Mouse (Mus musculus) CH12.LX (cell line): Measurements from ENCODE around the gene Stox1.

Source experiments
- CHD1 ChIP-seq: IDR thresholded peaks from 2 replicates; pipeline ENCODE4 v1.6.1; 2012; ENCODE audit warnings: low read depth, low read length, improper control_type of control experiment, inconsistent platforms
- CTCF ChIP-seq, 2 experiments: IDR thresholded peaks in 1 of 2; conservative IDR thresholded peaks in 1 of 2; 2 replicates each; pipeline ENCODE4 v1.5.1; 2011 to 2012; ENCODE audit warnings: low read depth in 2 of 2, low read length in 2 of 2, improper control_type of control experiment in 1 of 2, inconsistent platforms in 1 of 2, mild to moderate bottlenecking in 1 of 2, moderate library complexity in 1 of 2
- NELFE ChIP-seq: IDR thresholded peaks from 2 replicates; pipeline ENCODE4 v1.6.1; 2011; ENCODE audit warnings: low read depth, low read length, improper control_type of control experiment
- POLR2A ChIP-seq: IDR thresholded peaks from 2 replicates; pipeline ENCODE4 v1.6.1; 2011; ENCODE audit warnings: low read depth, mild to moderate bottlenecking, improper control_type of control experiment, low read length
- USF1 ChIP-seq: IDR thresholded peaks from 2 replicates; pipeline ENCODE4 v1.6.1; 2014; ENCODE audit warnings: low read depth, mild to moderate bottlenecking, inconsistent platforms, low read length, improper control_type of control experiment
- ZNF384 ChIP-seq: IDR thresholded peaks from 2 replicates; pipeline ENCODE4 v1.6.1; 2012; ENCODE audit warnings: low read depth, low read length, improper control_type of control experiment, inconsistent platforms

GRCm38 (mm10) chr10:62677329-62677728 is 48.6 kb downstream of the Stox1 start:
- TF ChIP-seq CHD1 (no peak), POLR2A (no peak), ZNF384 (no peak), USF1 (no peak), CTCF (conservative IDR thresholded peaks at IDR 0.05 in 1 of 2, IDR thresholded peaks at IDR 0.05 in 1 of 2; ENCODE audit: low read depth in 2 of 2, low read length in 2 of 2) (no peak), NELFE (no peak)
